17 mouse cellular contexts compared by ENCODE assay signal in the genomic region with DNA sequence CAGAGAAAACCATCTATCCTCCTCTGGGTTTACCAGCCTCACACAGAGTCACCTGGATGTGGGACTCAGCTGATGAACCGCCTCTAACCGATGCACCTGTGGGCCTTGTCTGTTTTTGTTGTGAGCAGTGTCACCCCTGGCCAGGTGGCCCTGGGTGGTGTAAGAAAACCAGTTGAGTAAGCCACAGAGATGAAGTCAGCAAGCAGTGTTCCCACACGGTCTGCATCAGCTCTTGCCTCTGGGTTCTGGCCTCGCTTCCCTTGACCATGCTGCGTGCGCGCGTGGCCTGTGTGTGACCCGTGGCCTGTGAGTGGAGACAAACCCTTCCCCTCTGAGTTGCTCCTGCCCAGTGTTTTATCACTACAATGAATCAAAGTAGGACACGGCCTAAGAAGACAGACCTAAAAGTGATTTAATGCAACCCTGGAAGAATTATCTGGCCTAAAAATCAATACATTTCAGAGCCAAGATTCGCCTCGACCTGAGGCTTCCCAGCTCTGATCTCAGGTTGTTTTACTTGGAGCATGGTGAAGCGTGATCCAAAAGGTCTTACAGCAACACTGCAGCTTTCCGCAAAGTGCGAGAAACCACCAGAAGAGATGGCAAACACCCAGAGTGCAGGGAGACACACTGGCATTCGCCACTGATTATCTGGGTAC. TPM values are rescaled to one million over a fixed set of nuclear protein-coding genes. Genes with fewer than 3 reads are reported as not detected.
DNase-seq lines count a peak whose midpoint lies in the region; ATAC-seq and TF ChIP-seq lines count a peak whose summit lies in the region.
"Had no signal": no experiment of that assay in that cellular context is flagged by ENCODE, and none has a peak within 500 bp of the region (broad histone marks: within the 10 kb centered on the region; RNA-seq: fewer than 3 reads in every experiment).

No protein-coding gene starts in this region.

- H3K9me3 ChIP-seq in embryonic facial prominence, embryonic 15.5 days (replicated peaks), result no peaks in the 10 kb centered on the region
- no peaks in the 10 kb centered on the region for H3K9me3 ChIP-seq in embryonic facial prominence, embryonic 10.5 days
- no peaks in the 10 kb centered on the region for H3K9me3 ChIP-seq in hindbrain, postnatal 0 days (ENCODE audit: low read length)
- H3K9me3 ChIP-seq in hindbrain, embryonic 16.5 days (ENCODE audit: control insufficient read depth, low read length), result no peaks in the 10 kb centered on the region
- H3K9me3 ChIP-seq in midbrain, embryonic 13.5 days, result no peaks in the 10 kb centered on the region
- no peaks in the 10 kb centered on the region for H3K9me3 ChIP-seq in midbrain, embryonic 16.5 days (replicated peaks; ENCODE audit: control insufficient read depth, low read length, poor library complexity, severe bottlenecking)
- H3K9me3 ChIP-seq in intestine, postnatal 0 days (ENCODE audit: control insufficient read depth), result no peaks in the 10 kb centered on the region
- H3K9me3 ChIP-seq: forebrain, embryonic 12.5 days; heart, embryonic 10.5 days; hindbrain, embryonic 10.5 days had no signal

- WGBS in embryonic facial prominence, embryonic 15.5 days, result 92% methylated on average over 16 of the region's 16 CpGs
- 93% methylated on average over 16 of the region's 16 CpGs for WGBS in embryonic facial prominence, embryonic 10.5 days
- WGBS in hindbrain, postnatal 0 days, result 95% methylated on average over 16 of the region's 16 CpGs
- WGBS in hindbrain, embryonic 16.5 days, result 90% methylated on average over 16 of the region's 16 CpGs
- 94% methylated on average over 16 of the region's 16 CpGs for WGBS in midbrain, embryonic 13.5 days
- 92% methylated on average over 16 of the region's 16 CpGs for WGBS in midbrain, embryonic 16.5 days
- 88% methylated on average over 16 of the region's 16 CpGs for WGBS in intestine, postnatal 0 days

- H3K4me1 ChIP-seq in embryonic facial prominence, embryonic 15.5 days, result no peaks in the 10 kb centered on the region
- H3K4me1 ChIP-seq in embryonic facial prominence, embryonic 10.5 days, result peaks cover 2% of the 10 kb centered on the region; the same call in 1 of the 2 replicates
- no peaks in the 10 kb centered on the region for H3K4me1 ChIP-seq in hindbrain, postnatal 0 days (ENCODE audit: insufficient read depth, low read length)
- no peaks in the 10 kb centered on the region for H3K4me1 ChIP-seq in hindbrain, embryonic 16.5 days (ENCODE audit: control insufficient read depth, insufficient read depth, low read depth, low read length)
- H3K4me1 ChIP-seq in midbrain, embryonic 13.5 days (replicated peaks), result no peaks in the 10 kb centered on the region
- no peaks in the 10 kb centered on the region for H3K4me1 ChIP-seq in midbrain, embryonic 16.5 days (ENCODE audit: control insufficient read depth, insufficient read depth, low read length)
- no peaks in the 10 kb centered on the region for H3K4me1 ChIP-seq in intestine, postnatal 0 days (replicated peaks; ENCODE audit: control insufficient read depth, insufficient read depth, low read length)
- H3K4me1 ChIP-seq: forebrain, embryonic 12.5 days; hindbrain, embryonic 10.5 days had no signal

- H3K36me3 ChIP-seq in embryonic facial prominence, embryonic 15.5 days, result peaks cover 49% of the 10 kb centered on the region
- H3K36me3 ChIP-seq in embryonic facial prominence, embryonic 10.5 days (replicated peaks), result peaks cover 61% of the 10 kb centered on the region
- no peaks in the 10 kb centered on the region for H3K36me3 ChIP-seq in hindbrain, postnatal 0 days (ENCODE audit: insufficient read depth, low read length)
- peaks cover 9% of the 10 kb centered on the region; the same call in 1 of the 2 replicates for H3K36me3 ChIP-seq in hindbrain, embryonic 16.5 days (ENCODE audit: control insufficient read depth, insufficient read depth, low read length)
- H3K36me3 ChIP-seq in midbrain, embryonic 13.5 days, result peaks cover 12% of the 10 kb centered on the region
- H3K36me3 ChIP-seq in midbrain, embryonic 16.5 days (ENCODE audit: control insufficient read depth, insufficient read depth, low read length), result peaks cover 3% of the 10 kb centered on the region; the same call in 1 of the 2 replicates
- H3K36me3 ChIP-seq in intestine, postnatal 0 days (ENCODE audit: control insufficient read depth, insufficient read depth), result peaks cover 50% of the 10 kb centered on the region

- no peaks in the 10 kb centered on the region for H3K27me3 ChIP-seq in embryonic facial prominence, embryonic 15.5 days
- H3K27me3 ChIP-seq in embryonic facial prominence, embryonic 10.5 days (replicated peaks; ENCODE audit: low read depth, poor library complexity, severe bottlenecking), result no peaks in the 10 kb centered on the region
- H3K27me3 ChIP-seq in hindbrain, postnatal 0 days (ENCODE audit: insufficient read depth, low read length), result no peaks in the 10 kb centered on the region
- H3K27me3 ChIP-seq in hindbrain, embryonic 16.5 days (replicated peaks; ENCODE audit: control insufficient read depth, insufficient read depth, low read length), result no peaks in the 10 kb centered on the region
- H3K27me3 ChIP-seq in midbrain, embryonic 13.5 days, result no peaks in the 10 kb centered on the region
- no peaks in the 10 kb centered on the region for H3K27me3 ChIP-seq in midbrain, embryonic 16.5 days (ENCODE audit: control insufficient read depth, insufficient read depth, low read depth, low read length)
- no peaks in the 10 kb centered on the region for H3K27me3 ChIP-seq in intestine, postnatal 0 days (replicated peaks; ENCODE audit: control insufficient read depth, insufficient read depth, low read length)

- no peak for DNase-seq in embryonic facial prominence, embryonic 10.5 days (ENCODE audit: low spot score)
- no peak for DNase-seq in hindbrain, postnatal 0 days (ENCODE audit: low spot score)
- DNase-seq in right cerebral cortex, adult 2 months (ENCODE audit: low spot score in 2 of 2), result no peak
- DNase-seq: cerebellum, adult 11-12 months; gastrocnemius, postnatal 14 days had no signal

- no peak overlapping the region for H3K4me2 ChIP-seq in embryonic facial prominence, embryonic 15.5 days (replicated peaks)
- H3K4me2 ChIP-seq in hindbrain, postnatal 0 days (ENCODE audit: low read depth, low read length), result no peak overlapping the region
- no peak overlapping the region for H3K4me2 ChIP-seq in hindbrain, embryonic 16.5 days (ENCODE audit: low read length)
- H3K4me2 ChIP-seq in midbrain, embryonic 13.5 days (replicated peaks), result no peak overlapping the region
- H3K4me2 ChIP-seq in midbrain, embryonic 16.5 days (ENCODE audit: low read length), result no peak overlapping the region
- no peak overlapping the region for H3K4me2 ChIP-seq in intestine, postnatal 0 days (replicated peaks; ENCODE audit: low read depth)
- H3K4me2 ChIP-seq: forebrain, embryonic 12.5 days; hindbrain, embryonic 14.5 days had no signal

- 0 out of 2 replicates have a peak overlapping the region, but pooled peaks have one; percentile 3 for H3K27ac ChIP-seq in embryonic facial prominence, embryonic 15.5 days (replicated peaks)
- no peak overlapping the region for H3K27ac ChIP-seq in embryonic facial prominence, embryonic 10.5 days (replicated peaks)
- no peak overlapping the region for H3K27ac ChIP-seq in hindbrain, postnatal 0 days
- H3K27ac ChIP-seq in hindbrain, embryonic 16.5 days (ENCODE audit: low read depth, low read length), result no peak overlapping the region
- no peak overlapping the region for H3K27ac ChIP-seq in midbrain, embryonic 13.5 days
- H3K27ac ChIP-seq in midbrain, embryonic 16.5 days (ENCODE audit: low read length), result no peak overlapping the region
- no peak overlapping the region for H3K27ac ChIP-seq in intestine, postnatal 0 days (ENCODE audit: low read depth, low read length)
- H3K27ac ChIP-seq: forebrain, embryonic 12.5 days; heart, embryonic 10.5 days; hindbrain, embryonic 10.5 days; hindbrain, embryonic 14.5 days had no signal

- no peak for TF ChIP-seq CTCF in hindbrain, postnatal 0 days (IDR thresholded peaks at IDR 0.05; ENCODE audit: low read depth)
- TF ChIP-seq CTCF in intestine, postnatal 0 days (IDR thresholded peaks at IDR 0.05; ENCODE audit: low read depth), result no peak

- H3K9ac ChIP-seq in embryonic facial prominence, embryonic 15.5 days, result no peak overlapping the region
- no peak overlapping the region for H3K9ac ChIP-seq in hindbrain, postnatal 0 days (replicated peaks; ENCODE audit: low read length)
- H3K9ac ChIP-seq in hindbrain, embryonic 16.5 days (ENCODE audit: low read depth, low read length), result no peak overlapping the region; the same call in 1 of the 2 replicates
- H3K9ac ChIP-seq in midbrain, embryonic 13.5 days (replicated peaks), result no peak overlapping the region
- no peak overlapping the region for H3K9ac ChIP-seq in midbrain, embryonic 16.5 days (ENCODE audit: low read depth, low read length)
- no peak overlapping the region for H3K9ac ChIP-seq in intestine, postnatal 0 days (ENCODE audit: low read depth, low read length)
- H3K9ac ChIP-seq: forebrain, embryonic 12.5 days; forebrain, postnatal 0 days; hindbrain, embryonic 14.5 days had no signal

- ATAC-seq in embryonic facial prominence, embryonic 15.5 days (ENCODE audit: insufficient number of reproducible peaks, low FRiP score, low TSS enrichment, low read depth), result no peak
- peak; percentile 27; the same call in 1 of the 2 replicates for ATAC-seq in hindbrain, postnatal 0 days
- ATAC-seq in hindbrain, embryonic 16.5 days, result no peak
- 0 out of 2 replicates have a peak, but pooled peaks have one; percentile 6 for ATAC-seq in midbrain, embryonic 13.5 days
- ATAC-seq in midbrain, embryonic 16.5 days, result no peak; the same call in 1 of the 2 replicates
- ATAC-seq in intestine, postnatal 0 days, result 0 out of 2 replicates have a peak, but pooled peaks have one; percentile 13
- ATAC-seq: inflammation-experienced regulatory T-cells, adult 6 months had no signal

- H3K4me3 ChIP-seq in embryonic facial prominence, embryonic 15.5 days (replicated peaks), result no peak overlapping the region
- no peak overlapping the region for H3K4me3 ChIP-seq in embryonic facial prominence, embryonic 10.5 days
- H3K4me3 ChIP-seq in hindbrain, postnatal 0 days (ENCODE audit: low read length), result no peak overlapping the region
- H3K4me3 ChIP-seq in hindbrain, embryonic 16.5 days (ENCODE audit: low read length), result no peak overlapping the region
- no peak overlapping the region for H3K4me3 ChIP-seq in midbrain, embryonic 13.5 days (replicated peaks)
- no peak overlapping the region for H3K4me3 ChIP-seq in midbrain, embryonic 16.5 days (ENCODE audit: low read depth, low read length)
- H3K4me3 ChIP-seq in intestine, postnatal 0 days (ENCODE audit: low read depth, low read length), result no peak overlapping the region
- H3K4me3 ChIP-seq: erythroblast, embryonic 14.5 days; forebrain, embryonic 12.5 days; heart, embryonic 10.5 days; hindbrain, embryonic 10.5 days had no signal

RNA-seq across cellular contexts. Expression of a gene that starts 6.1 kb away (rescaled TPM):
- 73.7 and 78.3 TPM in 2 replicates for polyA plus RNA-seq in embryonic facial prominence, embryonic 15.5 days (2015; fragmentation: Nextera tagmentation; extraction: Ambion mirVana)
- 60.2 and 63.8 TPM in 2 replicates for polyA plus RNA-seq in embryonic facial prominence, embryonic 10.5 days (2016; fragmentation: Nextera tagmentation; extraction: Ambion mirVana)
- 92.8 and 105 TPM in 2 replicates for total RNA-seq in hindbrain, postnatal 0 days (2014; rRNA removed)
- 73.0 and 73.9 TPM in 2 replicates for polyA plus RNA-seq in hindbrain, postnatal 0 days (2015; fragmentation: Nextera tagmentation; extraction: Ambion mirVana)
- polyA plus RNA-seq in hindbrain, embryonic 16.5 days (2015; fragmentation: Nextera tagmentation; extraction: Ambion mirVana), result 91.9 and 95.2 TPM in 2 replicates
- polyA plus RNA-seq in midbrain, embryonic 13.5 days (2015; fragmentation: Nextera tagmentation; extraction: Ambion mirVana), result 58.4 and 61.1 TPM in 2 replicates
- 79.7 and 83.8 TPM in 2 replicates for polyA plus RNA-seq in midbrain, embryonic 16.5 days (2015; fragmentation: Nextera tagmentation; extraction: Ambion mirVana)
- polyA plus RNA-seq in intestine, postnatal 0 days (2015; fragmentation: Nextera tagmentation; extraction: Ambion mirVana), result 18.7 and 19.2 TPM in 2 replicates

RNA-seq across cellular contexts. Expression of a gene that starts 53.4 kb away (rescaled TPM):
- polyA plus RNA-seq in embryonic facial prominence, embryonic 15.5 days (2015; fragmentation: Nextera tagmentation; extraction: Ambion mirVana), result 178 and 181 TPM in 2 replicates
- 129 and 131 TPM in 2 replicates for polyA plus RNA-seq in embryonic facial prominence, embryonic 10.5 days (2016; fragmentation: Nextera tagmentation; extraction: Ambion mirVana)
- 61.2 and 101 TPM in 2 replicates for total RNA-seq in hindbrain, postnatal 0 days (2014; rRNA removed)
- polyA plus RNA-seq in hindbrain, postnatal 0 days (2015; fragmentation: Nextera tagmentation; extraction: Ambion mirVana), result 201 and 202 TPM in 2 replicates
- polyA plus RNA-seq in hindbrain, embryonic 16.5 days (2015; fragmentation: Nextera tagmentation; extraction: Ambion mirVana), result 175 and 191 TPM in 2 replicates
- polyA plus RNA-seq in midbrain, embryonic 13.5 days (2015; fragmentation: Nextera tagmentation; extraction: Ambion mirVana), result 167 and 177 TPM in 2 replicates
- 142 and 164 TPM in 2 replicates for polyA plus RNA-seq in midbrain, embryonic 16.5 days (2015; fragmentation: Nextera tagmentation; extraction: Ambion mirVana)
- polyA plus RNA-seq in intestine, postnatal 0 days (2015; fragmentation: Nextera tagmentation; extraction: Ambion mirVana), result 298 and 301 TPM in 2 replicates

Comparison
In these comparisons a context has a peak if more than half of its experiments do, and no peak if none do; other contexts are left out.
1. ATAC-seq: peak in hindbrain, postnatal 0 days (single experiment), midbrain, embryonic 13.5 days (single experiment) and intestine, postnatal 0 days (single experiment); none in embryonic facial prominence, embryonic 15.5 days (single experiment), hindbrain, embryonic 16.5 days (single experiment) and midbrain, embryonic 16.5 days (single experiment).